Mouse (Mus musculus): ENCODE results near the gene Enpp6. TPM values are rescaled to one million over a fixed set of nuclear protein-coding genes. Genes with fewer than 3 reads are reported as not detected.

Enpp6 gene
- not detected in 2 replicates for polyA plus RNA-seq (2014; fragmentation: Nextera tagmentation; extraction: Ambion mirVana)

- DNase-seq (no peak), ATAC-seq (ENCODE audit: low FRiP score, low TSS enrichment) (no peak)
- Histone ChIP-seq H3K4me1 (ENCODE audit: control insufficient read depth, insufficient read depth, low read length) (no peaks in the 10 kb centered on the region), H3K4me2 (ENCODE audit: low read length) (no peak within 1 kb of the TSS), H3K9ac (replicated peaks; ENCODE audit: low read length) (no peak within 1 kb of the TSS), H3K27me3 (ENCODE audit: control insufficient read depth, insufficient read depth, low read length) (no peaks in the 10 kb centered on the region), H3K36me3 (ENCODE audit: control insufficient read depth, insufficient read depth, low read length) (no peaks in the 10 kb centered on the region), H3K27ac (replicated peaks; ENCODE audit: low read depth, low read length) (no peak within 1 kb of the TSS), H3K4me3 (replicated peaks; ENCODE audit: low read depth, low read length) (no peak within 1 kb of the TSS), H3K9me3 (ENCODE audit: control insufficient read depth, low read length) (no peaks in the 10 kb centered on the region)
- WGBS, result 91% methylated on average over 8 of the region's 8 CpGs
These were observed at the start of gene Enpp6 for GRCm38 (mm10) chr8:46986386-46987140. TSS of gene Enpp6 (plus strand) at chr8:46986887.

- no peak for ATAC-seq (ENCODE audit: low FRiP score, low TSS enrichment)
- no peaks in the 10 kb centered on the region for H3K4me1 ChIP-seq (ENCODE audit: control insufficient read depth, insufficient read depth, low read length)
- H3K27me3 ChIP-seq (ENCODE audit: control insufficient read depth, insufficient read depth, low read length), result no peaks in the 10 kb centered on the region
- no peaks in the 10 kb centered on the region for H3K36me3 ChIP-seq (ENCODE audit: control insufficient read depth, insufficient read depth, low read length)
- no peak overlapping the region for H3K27ac ChIP-seq (replicated peaks; ENCODE audit: low read depth, low read length)
- no peaks in the 10 kb centered on the region for H3K9me3 ChIP-seq (ENCODE audit: control insufficient read depth, low read length)
- no peak overlapping the region for H3K4me3 ChIP-seq (replicated peaks; ENCODE audit: low read depth, low read length)
- WGBS, result 88% methylated on average over 4 of the region's 4 CpGs
- no peak overlapping the region for H3K9ac ChIP-seq (replicated peaks; ENCODE audit: low read length)
- H3K4me2 ChIP-seq (ENCODE audit: low read length), result no peak overlapping the region
- DNase-seq, result no peak
These were observed 48.5 kb upstream of the Enpp6 start for GRCm38 (mm10) chr8:46938218-46938617.

DNA sequence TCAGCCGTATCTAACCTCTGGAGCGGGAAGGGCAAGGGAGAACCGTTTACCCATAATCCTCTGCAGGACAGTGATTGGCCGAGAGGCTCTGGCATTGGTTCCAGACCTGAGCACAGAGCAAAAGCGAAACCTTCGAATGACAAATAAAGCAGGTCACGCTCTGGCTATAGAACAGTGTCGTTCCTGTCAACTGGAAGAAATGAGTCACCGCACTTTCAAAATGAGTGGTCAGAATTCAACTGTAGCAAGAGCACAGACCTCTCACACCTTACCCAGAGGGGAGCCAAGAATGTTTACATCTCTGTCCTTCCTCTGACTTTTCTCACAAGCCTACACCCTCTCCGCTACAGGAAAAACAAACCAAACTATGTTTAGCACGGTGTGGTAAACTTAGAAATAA, 45.4 kb upstream of the Enpp6 start:
- H3K4me2 ChIP-seq (ENCODE audit: low read length), result no peak overlapping the region
- no peaks in the 10 kb centered on the region for H3K27me3 ChIP-seq (ENCODE audit: control insufficient read depth, insufficient read depth, low read length)
- ATAC-seq (ENCODE audit: low FRiP score, low TSS enrichment) (no peak), DNase-seq (no peak)
- H3K4me3 ChIP-seq (replicated peaks; ENCODE audit: low read depth, low read length), result no peak overlapping the region
- 76% methylated on average over 11 of the region's 11 CpGs for whole genome bisulfite sequencing
- no peak overlapping the region for H3K27ac ChIP-seq (replicated peaks; ENCODE audit: low read depth, low read length)
- H3K9me3 ChIP-seq (ENCODE audit: control insufficient read depth, low read length), result no peaks in the 10 kb centered on the region
- no peaks in the 10 kb centered on the region for H3K4me1 ChIP-seq (ENCODE audit: control insufficient read depth, insufficient read depth, low read length)
- H3K9ac ChIP-seq (replicated peaks; ENCODE audit: low read length), result no peak overlapping the region
- H3K36me3 ChIP-seq (ENCODE audit: control insufficient read depth, insufficient read depth, low read length), result no peaks in the 10 kb centered on the region

DNA sequence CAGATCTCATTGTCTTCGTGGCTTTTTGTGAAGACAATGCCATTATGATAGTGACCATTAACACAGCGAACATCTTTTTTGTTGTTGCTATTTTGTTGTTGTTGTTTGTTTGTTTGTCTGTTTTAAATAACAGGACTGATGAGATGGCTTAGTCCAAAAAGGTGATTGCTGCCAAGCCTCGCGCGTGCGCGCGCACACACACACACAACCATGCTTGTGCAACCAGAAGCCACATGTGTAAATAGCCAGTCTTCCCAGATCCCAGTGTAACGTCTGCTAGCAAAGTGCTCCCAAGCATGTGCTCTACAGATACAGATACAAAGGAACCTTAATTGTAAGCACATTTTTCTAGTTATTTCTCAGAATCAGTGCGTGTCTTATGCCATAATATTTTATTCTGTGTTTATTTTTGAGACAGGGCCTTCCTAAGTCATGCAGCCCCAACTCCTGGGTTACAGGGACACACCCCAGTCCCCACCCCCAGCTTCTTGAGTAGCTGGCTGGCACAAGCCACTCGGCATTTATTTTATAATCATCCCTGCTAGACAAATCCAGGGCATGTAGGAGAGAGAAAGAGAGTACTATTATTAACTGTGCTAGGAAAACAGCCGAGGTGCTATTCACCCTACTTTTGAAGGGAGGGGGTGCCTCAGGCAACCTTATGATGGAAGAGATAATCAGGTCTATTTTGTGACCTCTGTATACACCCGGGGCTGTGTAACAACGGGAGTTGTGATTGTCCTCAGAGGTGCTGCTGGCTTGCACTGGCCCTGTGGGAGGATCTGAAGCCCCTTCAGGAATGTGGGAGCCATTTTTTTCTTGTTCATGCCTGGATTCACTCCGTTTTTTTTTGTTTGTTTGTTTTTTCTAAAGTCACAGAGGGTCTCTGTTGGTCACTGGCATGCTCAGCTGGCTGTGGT, 44.7 kb upstream of the Enpp6 start:
- H3K9me3 ChIP-seq (ENCODE audit: control insufficient read depth, low read length), result no peaks in the 10 kb centered on the region
- H3K27ac ChIP-seq (replicated peaks; ENCODE audit: low read depth, low read length), result no peak overlapping the region
- no peak for DNase-seq
- 81% methylated on average over 15 of the region's 15 CpGs for WGBS
- H3K4me3 ChIP-seq (replicated peaks; ENCODE audit: low read depth, low read length), result no peak overlapping the region
- H3K9ac ChIP-seq (replicated peaks; ENCODE audit: low read length), result no peak overlapping the region
- no peaks in the 10 kb centered on the region for H3K4me1 ChIP-seq (ENCODE audit: control insufficient read depth, insufficient read depth, low read length)
- ATAC-seq (ENCODE audit: low FRiP score, low TSS enrichment), result no peak
- H3K4me2 ChIP-seq (ENCODE audit: low read length), result no peak overlapping the region
- no peaks in the 10 kb centered on the region for H3K36me3 ChIP-seq (ENCODE audit: control insufficient read depth, insufficient read depth, low read length)
- no peaks in the 10 kb centered on the region for H3K27me3 ChIP-seq (ENCODE audit: control insufficient read depth, insufficient read depth, low read length)

DNA sequence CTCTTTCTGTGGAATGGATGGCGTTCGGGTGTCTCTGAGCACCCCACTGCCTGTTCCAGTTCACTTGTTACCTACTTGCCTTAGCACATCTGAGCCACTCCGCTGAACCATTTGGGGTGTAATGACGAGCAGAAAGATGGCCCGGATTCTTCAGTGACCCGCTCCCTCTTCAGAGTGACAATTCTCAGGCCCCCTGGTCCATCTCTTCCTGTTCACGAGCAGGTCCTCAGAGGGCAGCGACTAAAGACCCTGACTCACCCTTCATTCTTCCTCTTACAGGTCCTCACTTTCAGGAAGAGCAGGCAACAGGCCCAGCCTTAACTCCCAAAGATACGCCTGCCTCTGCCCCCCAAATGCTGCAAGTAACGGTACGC, 44.0 kb upstream of the Enpp6 start:
- Histone ChIP-seq H3K4me1 (ENCODE audit: control insufficient read depth, insufficient read depth, low read length) (no peaks in the 10 kb centered on the region), H3K4me3 (replicated peaks; ENCODE audit: low read depth, low read length) (no peak overlapping the region), H3K9ac (replicated peaks; ENCODE audit: low read length) (no peak overlapping the region), H3K36me3 (ENCODE audit: control insufficient read depth, insufficient read depth, low read length) (no peaks in the 10 kb centered on the region), H3K27me3 (ENCODE audit: control insufficient read depth, insufficient read depth, low read length) (no peaks in the 10 kb centered on the region), H3K27ac (replicated peaks; ENCODE audit: low read depth, low read length) (no peak overlapping the region), H3K9me3 (ENCODE audit: control insufficient read depth, low read length) (no peaks in the 10 kb centered on the region), H3K4me2 (ENCODE audit: low read length) (no peak overlapping the region)
- ATAC-seq (ENCODE audit: low FRiP score, low TSS enrichment), result no peak
- 85% methylated on average over 11 of the region's 11 CpGs for WGBS
- no peak for DNase-seq

GRCm38 (mm10) chr8:46943337-46943736, 43.4 kb upstream of the Enpp6 start:
- no peaks in the 10 kb centered on the region for H3K9me3 ChIP-seq (ENCODE audit: control insufficient read depth, low read length)
- H3K4me2 ChIP-seq (ENCODE audit: low read length), result no peak overlapping the region
- DNase-seq (no peak), ATAC-seq (ENCODE audit: low FRiP score, low TSS enrichment) (no peak)
- WGBS, result 86% methylated on average over 4 of the region's 4 CpGs
- H3K27ac ChIP-seq (replicated peaks; ENCODE audit: low read depth, low read length), result no peak overlapping the region
- H3K36me3 ChIP-seq (ENCODE audit: control insufficient read depth, insufficient read depth, low read length), result no peaks in the 10 kb centered on the region
- no peaks in the 10 kb centered on the region for H3K4me1 ChIP-seq (ENCODE audit: control insufficient read depth, insufficient read depth, low read length)
- no peak overlapping the region for H3K4me3 ChIP-seq (replicated peaks; ENCODE audit: low read depth, low read length)
- no peak overlapping the region for H3K9ac ChIP-seq (replicated peaks; ENCODE audit: low read length)
- H3K27me3 ChIP-seq (ENCODE audit: control insufficient read depth, insufficient read depth, low read length), result no peaks in the 10 kb centered on the region

DNA sequence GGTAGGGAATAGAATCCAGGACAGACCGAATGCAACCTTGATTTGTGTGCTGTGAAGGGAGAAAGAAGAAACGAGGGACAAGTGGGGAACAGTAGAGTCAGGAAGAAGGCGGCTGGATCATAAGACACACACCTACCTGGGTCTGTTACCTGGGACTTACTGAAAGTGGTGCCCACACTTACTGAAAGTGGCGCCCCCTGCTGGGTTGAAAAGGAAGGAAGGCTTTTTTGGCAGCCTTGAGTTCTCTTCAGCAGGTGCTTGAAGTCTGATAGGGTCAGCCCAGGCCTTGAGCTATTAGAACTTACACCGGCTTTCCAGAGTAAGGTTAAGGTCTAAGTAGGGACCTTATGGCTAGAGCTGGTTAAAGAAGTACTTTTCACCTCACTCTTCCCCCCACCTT, 40.5 kb upstream of the Enpp6 start:
- Histone ChIP-seq H3K4me3 (replicated peaks; ENCODE audit: low read depth, low read length) (no peak overlapping the region), H3K36me3 (ENCODE audit: control insufficient read depth, insufficient read depth, low read length) (no peaks in the 10 kb centered on the region), H3K4me1 (ENCODE audit: control insufficient read depth, insufficient read depth, low read length) (no peaks in the 10 kb centered on the region), H3K4me2 (ENCODE audit: low read length) (no peak overlapping the region), H3K27ac (replicated peaks; ENCODE audit: low read depth, low read length) (no peak overlapping the region), H3K27me3 (ENCODE audit: control insufficient read depth, insufficient read depth, low read length) (no peaks in the 10 kb centered on the region), H3K9me3 (ENCODE audit: control insufficient read depth, low read length) (no peaks in the 10 kb centered on the region), H3K9ac (replicated peaks; ENCODE audit: low read length) (no peak overlapping the region)
- ATAC-seq (ENCODE audit: low FRiP score, low TSS enrichment) (no peak), DNase-seq (no peak)
- WGBS, result 73% methylated on average over 5 of the region's 5 CpGs

GRCm38 (mm10) chr8:46948091-46948757, 38.5 kb upstream of the Enpp6 start:
- DNase-seq (no peak), ATAC-seq (ENCODE audit: low FRiP score, low TSS enrichment) (no peak)
- H3K4me2 ChIP-seq (ENCODE audit: low read length), result no peak overlapping the region
- H3K4me1 ChIP-seq (ENCODE audit: control insufficient read depth, insufficient read depth, low read length), result no peaks in the 10 kb centered on the region
- no peaks in the 10 kb centered on the region for H3K36me3 ChIP-seq (ENCODE audit: control insufficient read depth, insufficient read depth, low read length)
- H3K4me3 ChIP-seq (replicated peaks; ENCODE audit: low read depth, low read length), result no peak overlapping the region
- no peaks in the 10 kb centered on the region for H3K9me3 ChIP-seq (ENCODE audit: control insufficient read depth, low read length)
- no peaks in the 10 kb centered on the region for H3K27me3 ChIP-seq (ENCODE audit: control insufficient read depth, insufficient read depth, low read length)
- WGBS, result 83% methylated on average over 14 of the region's 14 CpGs
- H3K9ac ChIP-seq (replicated peaks; ENCODE audit: low read length), result no peak overlapping the region
- H3K27ac ChIP-seq (replicated peaks; ENCODE audit: low read depth, low read length), result no peak overlapping the region

Data from midbrain, embryonic 14.5 days (tissue).